Mouse (Mus musculus) kidney, postnatal 0 days (tissue): ENCODE measurements around the gene Vmn1r127. TPM values are rescaled to one million over a fixed set of nuclear protein-coding genes. Genes with fewer than 3 reads are reported as not detected.
"Not testable (repeated sequence)": the region's sequence is repeated elsewhere in the genome, so short reads cannot be mapped to it uniquely, and the experiment has no call there.

Experiments used
- ATAC-seq: fragments of 200-750 bp; cut with Nextera tagmentation; replicated peaks from 2 replicates; pipeline ENCODE4 v1.8.0; 2017; ENCODE audit warnings: low read depth, moderate number of reproducible peaks, moderate TSS enrichment, moderate library complexity; ENCODE audit not compliant: low FRiP score
- DNase-seq: peaks from one replicate; pipeline ENCODE4 v3.0.0-alpha.2; 2016; ENCODE audit warnings: low spot score
- H3K27ac ChIP-seq: fragments of 300-500 bp; sonication (generic); 2 replicates; pipeline ENCODE4 v1.5.1; 2014; ENCODE audit warnings: mild to moderate bottlenecking
- H3K27me3 ChIP-seq: fragments of 300-500 bp; sonication (generic); 2 replicates; pipeline ENCODE4 v1.6.1; 2014; ENCODE audit warnings: low read length, mixed read lengths; ENCODE audit not compliant: insufficient read depth
- H3K36me3 ChIP-seq: fragments of 300-500 bp; sonication (generic); 2 replicates; pipeline ENCODE4 v1.6.1; 2014; ENCODE audit warnings: low read length, mixed read lengths; ENCODE audit not compliant: insufficient read depth
- H3K4me1 ChIP-seq: fragments of 300-500 bp; sonication (generic); replicated peaks from 2 replicates; pipeline ENCODE4 v1.6.1; 2014; ENCODE audit warnings: antibody characterized with exemption, low read length, mixed read lengths; ENCODE audit not compliant: insufficient read depth
- H3K4me2 ChIP-seq: fragments of 300-500 bp; sonication (generic); 2 replicates; pipeline ENCODE4 v1.6.1; 2014; ENCODE audit warnings: mild to moderate bottlenecking, low read length, moderate library complexity, mixed read lengths
- H3K4me3 ChIP-seq: fragments of 300-500 bp; sonication (generic); replicated peaks from 2 replicates; pipeline ENCODE4 v1.5.1; 2014; ENCODE audit warnings: low read depth, low read length
- H3K9ac ChIP-seq: fragments of 300-500 bp; sonication (generic); 2 replicates; pipeline ENCODE4 v1.6.1; 2014; ENCODE audit warnings: low read depth, low read length
- H3K9me3 ChIP-seq: fragments of 300-500 bp; sonication (generic); replicated peaks from 2 replicates; pipeline ENCODE4 v1.6.1; 2016; ENCODE audit warnings: low read length, inconsistent platforms, mixed read lengths
- WGBS: fragments of 180-500 bp; shearing (Covaris S2); extraction: QIAGEN DNeasy Blood & Tissue Kit; methylation state at CpG from one replicate; pipeline ENCODE4 v1.1.7; 2014; 5-methylcytosine and 5-hydroxymethylcytosine counted together
- polyA plus RNA-seq: library from polyadenylated mRNA; unstranded; fragments of >200 nt; fragmentation: Nextera tagmentation; extraction: Ambion mirVana; gene quantifications from 2 replicates; pipeline ENCODE4 v1.2.1, GENCODE M21; 2015

The Vmn1r127 gene
- polyA plus RNA-seq: not detected in 2 replicates

- ATAC-seq, H3K4me3 ChIP-seq, H3K4me1 ChIP-seq, H3K4me2 ChIP-seq, DNase-seq, H3K27me3 ChIP-seq, H3K9ac ChIP-seq, H3K9me3 ChIP-seq, H3K27ac ChIP-seq, H3K36me3 ChIP-seq: not testable (repeated sequence)
- no CpG with 5 or more reads among the region's 3 CpGs for WGBS
Measured at GRCm38 (mm10) chr7:21319761-21320160, at the start of gene Vmn1r127. Gene Vmn1r127, minus strand, starts transcription at chr7:21319861.

- WGBS: no CpG with 5 or more reads among the region's 1 CpGs
- H3K36me3 ChIP-seq, H3K4me2 ChIP-seq, H3K9me3 ChIP-seq, H3K27ac ChIP-seq, DNase-seq, H3K4me3 ChIP-seq, H3K9ac ChIP-seq, ATAC-seq, H3K4me1 ChIP-seq, H3K27me3 ChIP-seq: not testable (repeated sequence)
Measured at GRCm38 (mm10) chr7:21361191-21361590, 41.5 kb upstream of the Vmn1r127 start, which contains the start of gene Vmn1r129. Gene Vmn1r129, minus strand, starts transcription at chr7:21361291.

GRCm38 (mm10) chr7:21349073-21349472, 29.4 kb upstream of the Vmn1r127 start, which contains the start of gene Vmn1r128:
Gene Vmn1r128, plus strand, starts transcription at chr7:21349373.
- not testable (repeated sequence) for H3K4me2 ChIP-seq, H3K4me1 ChIP-seq, H3K27ac ChIP-seq, H3K9ac ChIP-seq, DNase-seq, H3K4me3 ChIP-seq, H3K9me3 ChIP-seq, H3K27me3 ChIP-seq, ATAC-seq, H3K36me3 ChIP-seq
- WGBS: 71% methylated on average over 1 of the region's 1 CpGs

GRCm38 (mm10) chr7:21301367-21301766, 18.3 kb downstream of the Vmn1r127 start, which contains the start of gene Vmn1r126:
Gene Vmn1r126, minus strand, starts transcription at chr7:21301467.
- DNase-seq, H3K9ac ChIP-seq, H3K27ac ChIP-seq, H3K36me3 ChIP-seq, H3K27me3 ChIP-seq, H3K4me3 ChIP-seq, ATAC-seq, H3K4me2 ChIP-seq, H3K9me3 ChIP-seq, H3K4me1 ChIP-seq: not testable (repeated sequence)
- no CpG with 5 or more reads among the region's 5 CpGs for WGBS

- H3K4me1 ChIP-seq: not testable (repeated sequence)
Measured at GRCm38 (mm10) chr7:21271879-21272278, 47.8 kb downstream of the Vmn1r127 start, which contains the start of gene Vmn1r125. Gene Vmn1r125, plus strand, starts transcription at chr7:21272179.

More at GRCm38 (mm10) chr7:21271879-21272278, 47.8 kb downstream of the Vmn1r127 start, which contains the start of gene Vmn1r125:
- H3K9ac ChIP-seq, H3K36me3 ChIP-seq, H3K27me3 ChIP-seq, DNase-seq, H3K4me3 ChIP-seq, H3K27ac ChIP-seq, H3K4me2 ChIP-seq, H3K9me3 ChIP-seq, ATAC-seq: not testable (repeated sequence)
- 52% methylated on average over 3 of the region's 3 CpGs for WGBS

Other genes starting within 250 kb of the Vmn1r127 start
- gene Vmn1r121, start 221.3 kb downstream of the Vmn1r127 start, polyA plus RNA-seq: not detected in 2 replicates
- gene Vmn1r122, start 185.7 kb downstream of the Vmn1r127 start, polyA plus RNA-seq: not detected in 2 replicates
- gene Vmn1r123, start 157.7 kb downstream of the Vmn1r127 start, polyA plus RNA-seq: not detected in 2 replicates
- not detected in 2 replicates for gene Gm5157, start 129.4 kb downstream of the Vmn1r127 start, polyA plus RNA-seq
- gene Vmn1r124, start 59.2 kb downstream of the Vmn1r127 start, polyA plus RNA-seq: not detected in 2 replicates
- not detected in 2 replicates for gene Vmn1r125, start 47.7 kb downstream of the Vmn1r127 start, polyA plus RNA-seq
- gene Vmn1r126, start 18.4 kb downstream of the Vmn1r127 start, polyA plus RNA-seq: not detected in 2 replicates
- not detected in 2 replicates for gene Vmn1r128, start 29.5 kb upstream of the Vmn1r127 start, polyA plus RNA-seq
- gene Vmn1r129, start 41.4 kb upstream of the Vmn1r127 start, polyA plus RNA-seq: not detected in 2 replicates
- gene Gm6882, start 112.9 kb upstream of the Vmn1r127 start, polyA plus RNA-seq: not detected in 2 replicates
- not detected in 2 replicates for gene Vmn1r130, start 191.9 kb upstream of the Vmn1r127 start, polyA plus RNA-seq
- not detected in 2 replicates for gene Vmn1r131, start 226.2 kb upstream of the Vmn1r127 start, polyA plus RNA-seq